Mouse (Mus musculus): ENCODE results near the gene Hsf2. TPM values are rescaled to one million over a fixed set of nuclear protein-coding genes. Genes with fewer than 3 reads are reported as not detected.
"Not testable (repeated sequence)": the region's sequence is repeated elsewhere in the genome, so short reads cannot be mapped to it uniquely, and the experiment has no call there.

Gene Hsf2
- polyA plus RNA-seq, 1 experiment from 2014 or later = 65.3 TPM

DNA sequence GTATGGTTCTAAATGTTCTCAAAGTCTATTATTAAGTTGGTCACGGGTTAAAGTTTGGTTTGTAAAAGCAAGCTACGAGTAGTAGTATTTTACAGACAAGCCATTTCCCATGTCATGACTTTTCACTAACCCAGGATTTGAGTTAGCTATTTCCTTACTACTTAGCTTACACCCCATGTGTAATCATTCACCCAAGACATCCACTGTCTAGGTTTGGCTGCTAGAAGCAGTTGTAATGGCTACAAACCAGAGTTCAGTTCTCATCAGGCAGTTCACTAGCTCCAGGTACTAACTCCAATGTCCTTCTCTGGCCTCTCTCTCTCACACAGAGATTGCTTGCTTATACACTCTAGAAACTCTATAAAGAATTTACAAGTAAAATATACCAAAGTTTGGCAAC, 28.4 kb downstream of the Hsf2 start:
- ATAC-seq (replicated peaks; ENCODE audit: low FRiP score) (no peak), DNase-seq (ENCODE audit: low spot score) (no peak)
- no peak overlapping the region for H3K9ac ChIP-seq (ENCODE audit: low read length)
- H3K4me2 ChIP-seq (ENCODE audit: low read depth, low read length, severe bottlenecking) = no peak overlapping the region
- WGBS = 92% methylated on average over 2 of the region's 2 CpGs
- H3K9me3 ChIP-seq (ENCODE audit: control insufficient read depth, low read length) = no peaks in the 10 kb centered on the region
- H3K4me1 ChIP-seq (replicated peaks; ENCODE audit: control insufficient read depth, insufficient read depth, low read length) = no peaks in the 10 kb centered on the region
- H3K27me3 ChIP-seq (ENCODE audit: control insufficient read depth, insufficient read depth, low read length) = no peaks in the 10 kb centered on the region
- H3K27ac ChIP-seq (ENCODE audit: low read depth, low read length) = no peak overlapping the region
- H3K4me3 ChIP-seq (ENCODE audit: low read depth, low read length) = no peak overlapping the region
- peaks cover 8% of the 10 kb centered on the region; the same call in 1 of the 2 replicates for H3K36me3 ChIP-seq (ENCODE audit: control insufficient read depth, insufficient read depth, low read length)

DNA sequence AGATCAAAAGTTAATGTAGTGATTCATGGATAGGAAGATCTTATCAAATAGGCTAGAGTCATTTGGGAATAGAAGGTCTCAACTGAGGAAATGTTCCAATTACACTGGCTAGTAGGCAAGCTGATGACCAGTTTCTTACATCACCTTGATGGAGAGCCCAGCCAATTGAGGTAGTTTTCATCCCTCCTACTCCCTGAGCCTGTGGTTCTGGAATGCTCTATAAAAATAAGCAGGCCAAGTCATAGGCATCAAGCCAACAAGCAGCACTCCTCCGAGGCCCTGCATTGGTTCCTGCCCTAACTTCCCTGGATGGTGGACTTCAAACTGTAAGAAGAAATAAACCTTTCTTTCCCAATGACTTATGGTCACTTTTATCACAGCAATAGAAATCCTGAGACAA, 29.1 kb downstream of the Hsf2 start:
- Histone ChIP-seq H3K4me3 (ENCODE audit: low read depth, low read length) (no peak overlapping the region), H3K4me2 (ENCODE audit: low read depth, low read length, severe bottlenecking) (no peak overlapping the region), H3K4me1 (replicated peaks; ENCODE audit: control insufficient read depth, insufficient read depth, low read length) (no peaks in the 10 kb centered on the region), H3K36me3 (ENCODE audit: control insufficient read depth, insufficient read depth, low read length) (peaks cover 8% of the 10 kb centered on the region; the same call in 1 of the 2 replicates), H3K27ac (ENCODE audit: low read depth, low read length) (no peak overlapping the region), H3K9me3 (ENCODE audit: control insufficient read depth, low read length) (no peaks in the 10 kb centered on the region), H3K9ac (ENCODE audit: low read length) (no peak overlapping the region), H3K27me3 (ENCODE audit: control insufficient read depth, insufficient read depth, low read length) (no peaks in the 10 kb centered on the region)
- ATAC-seq (replicated peaks; ENCODE audit: low FRiP score) = no peak
- no peak for DNase-seq (ENCODE audit: low spot score)
- WGBS = 91% methylated on average over 1 of the region's 1 CpGs

DNA sequence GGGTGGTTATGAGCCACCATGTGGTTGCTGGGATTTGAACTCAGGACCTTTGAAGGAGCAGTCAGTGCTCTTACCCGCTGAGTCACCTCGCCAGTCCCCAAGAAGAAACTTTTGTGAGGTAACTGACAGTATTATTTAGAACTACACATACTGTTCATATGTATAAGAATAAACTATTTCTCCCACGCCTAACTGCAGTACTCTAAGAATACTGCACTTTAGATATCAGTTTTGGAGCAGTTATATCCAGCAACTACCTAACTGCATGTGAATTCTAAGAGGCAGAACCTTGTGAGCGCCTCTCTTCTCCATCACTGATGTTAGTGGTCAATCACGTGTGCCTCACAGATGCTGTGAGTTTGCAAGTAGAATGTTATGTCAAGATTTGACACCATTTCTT, 40.3 kb downstream of the Hsf2 start:
- ATAC-seq (replicated peaks; ENCODE audit: low FRiP score) = no peak
- Histone ChIP-seq H3K36me3 (ENCODE audit: control insufficient read depth, insufficient read depth, low read length) (peaks cover 15% of the 10 kb centered on the region), H3K4me3 (ENCODE audit: low read depth, low read length) (no peak overlapping the region)

DNA sequence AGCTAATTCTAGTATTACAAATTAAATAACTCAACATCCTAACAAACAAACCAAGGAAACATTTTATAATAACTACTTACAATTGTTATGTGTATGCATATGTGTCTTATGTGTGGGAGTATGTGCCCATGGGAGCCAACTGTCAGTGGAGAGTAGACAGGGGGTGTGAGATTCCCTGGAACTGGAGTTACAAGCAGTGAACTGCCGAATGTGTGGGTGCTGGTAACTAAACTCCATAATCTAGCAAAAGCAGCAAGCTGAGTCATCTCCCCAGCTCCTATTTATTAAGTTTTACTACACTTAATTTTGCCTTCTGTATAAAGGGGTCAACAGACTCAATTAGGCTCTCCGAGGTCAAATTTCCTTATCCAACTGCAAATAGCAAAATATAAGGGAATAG, 44.9 kb downstream of the Hsf2 start:
- H3K36me3 ChIP-seq (ENCODE audit: control insufficient read depth, insufficient read depth, low read length) = peaks cover 2% of the 10 kb centered on the region; the same call in 1 of the 2 replicates
- no peaks in the 10 kb centered on the region for H3K9me3 ChIP-seq (ENCODE audit: control insufficient read depth, low read length)
- H3K27me3 ChIP-seq (ENCODE audit: control insufficient read depth, insufficient read depth, low read length) = no peaks in the 10 kb centered on the region
- no peak overlapping the region for H3K27ac ChIP-seq (ENCODE audit: low read depth, low read length)
- 76% methylated on average over 2 of the region's 2 CpGs for WGBS
- peak overlapping the region; percentile 63 for H3K4me2 ChIP-seq (ENCODE audit: low read depth, low read length, severe bottlenecking)
- DNase-seq (ENCODE audit: low spot score) (no peak), ATAC-seq (replicated peaks; ENCODE audit: low FRiP score) (no peak)
- H3K9ac ChIP-seq (ENCODE audit: low read length) = peak overlapping the region; percentile 27; the same call in 1 of the 2 replicates
- H3K4me3 ChIP-seq (ENCODE audit: low read depth, low read length) = peak overlapping the region; percentile 92
- H3K4me1 ChIP-seq (replicated peaks; ENCODE audit: control insufficient read depth, insufficient read depth, low read length) = 0 out of 2 replicates have a peak, but pooled peaks cover 2% of the 10 kb centered on the region

More for the DNA sequence above, 40.3 kb downstream of the Hsf2 start:
- no peak overlapping the region for H3K27ac ChIP-seq (ENCODE audit: low read depth, low read length)
- H3K9ac ChIP-seq (ENCODE audit: low read length) = no peak overlapping the region
- no peak overlapping the region for H3K4me2 ChIP-seq (ENCODE audit: low read depth, low read length, severe bottlenecking)
- WGBS = 95% methylated on average over 5 of the region's 5 CpGs
- H3K9me3 ChIP-seq (ENCODE audit: control insufficient read depth, low read length) = no peaks in the 10 kb centered on the region
- 0 out of 2 replicates have a peak, but pooled peaks cover 2% of the 10 kb centered on the region for H3K4me1 ChIP-seq (replicated peaks; ENCODE audit: control insufficient read depth, insufficient read depth, low read length)
- DNase-seq (ENCODE audit: low spot score) = no peak
- H3K27me3 ChIP-seq (ENCODE audit: control insufficient read depth, insufficient read depth, low read length) = no peaks in the 10 kb centered on the region

DNA sequence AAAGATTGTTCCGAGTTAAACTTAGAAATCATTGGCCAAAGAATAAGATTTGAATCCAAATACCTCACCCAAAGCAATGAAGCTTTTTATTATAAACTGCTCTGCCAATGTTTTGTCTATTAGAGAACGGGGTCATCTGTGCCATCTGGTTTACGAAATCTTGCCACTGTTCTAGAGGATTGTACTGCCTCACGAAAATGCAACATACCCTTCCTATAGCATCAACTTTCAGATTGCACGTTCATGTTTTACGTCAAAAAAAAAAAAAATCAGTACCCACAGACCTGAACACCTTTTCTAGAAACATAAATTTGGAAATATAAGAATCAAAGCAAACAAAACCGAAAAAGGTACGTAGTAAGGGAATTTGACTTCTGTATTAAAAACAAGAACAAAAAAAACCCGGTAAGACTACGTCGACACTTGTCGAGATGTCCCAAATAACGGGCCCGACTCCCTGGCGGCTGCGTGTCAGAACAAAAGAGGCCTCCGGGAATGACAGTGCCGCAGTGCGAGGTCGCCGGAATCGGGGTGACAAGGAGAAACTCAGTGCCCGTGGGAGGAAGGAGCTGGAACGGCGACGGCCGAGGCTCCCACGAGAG, 45.5 kb downstream of the Hsf2 start:
- Histone ChIP-seq H3K36me3 (ENCODE audit: control insufficient read depth, insufficient read depth, low read length) (peaks cover 2% of the 10 kb centered on the region; the same call in 1 of the 2 replicates), H3K9ac (ENCODE audit: low read length) (peak overlapping the region; percentile 91), H3K4me3 (ENCODE audit: low read depth, low read length) (peak overlapping the region; percentile 92), H3K4me1 (replicated peaks; ENCODE audit: control insufficient read depth, insufficient read depth, low read length) (0 out of 2 replicates have a peak, but pooled peaks cover 2% of the 10 kb centered on the region), H3K27ac (ENCODE audit: low read depth, low read length) (peak overlapping the region; percentile 77), H3K4me2 (ENCODE audit: low read depth, low read length, severe bottlenecking) (peak overlapping the region; percentile 63), H3K27me3 (ENCODE audit: control insufficient read depth, insufficient read depth, low read length) (no peaks in the 10 kb centered on the region), H3K9me3 (ENCODE audit: control insufficient read depth, low read length) (no peaks in the 10 kb centered on the region)
- WGBS = 5% methylated on average over 23 of the region's 28 CpGs
- ATAC-seq (replicated peaks; ENCODE audit: low FRiP score) = no peak
- DNase-seq (ENCODE audit: low spot score) = no peak

DNA sequence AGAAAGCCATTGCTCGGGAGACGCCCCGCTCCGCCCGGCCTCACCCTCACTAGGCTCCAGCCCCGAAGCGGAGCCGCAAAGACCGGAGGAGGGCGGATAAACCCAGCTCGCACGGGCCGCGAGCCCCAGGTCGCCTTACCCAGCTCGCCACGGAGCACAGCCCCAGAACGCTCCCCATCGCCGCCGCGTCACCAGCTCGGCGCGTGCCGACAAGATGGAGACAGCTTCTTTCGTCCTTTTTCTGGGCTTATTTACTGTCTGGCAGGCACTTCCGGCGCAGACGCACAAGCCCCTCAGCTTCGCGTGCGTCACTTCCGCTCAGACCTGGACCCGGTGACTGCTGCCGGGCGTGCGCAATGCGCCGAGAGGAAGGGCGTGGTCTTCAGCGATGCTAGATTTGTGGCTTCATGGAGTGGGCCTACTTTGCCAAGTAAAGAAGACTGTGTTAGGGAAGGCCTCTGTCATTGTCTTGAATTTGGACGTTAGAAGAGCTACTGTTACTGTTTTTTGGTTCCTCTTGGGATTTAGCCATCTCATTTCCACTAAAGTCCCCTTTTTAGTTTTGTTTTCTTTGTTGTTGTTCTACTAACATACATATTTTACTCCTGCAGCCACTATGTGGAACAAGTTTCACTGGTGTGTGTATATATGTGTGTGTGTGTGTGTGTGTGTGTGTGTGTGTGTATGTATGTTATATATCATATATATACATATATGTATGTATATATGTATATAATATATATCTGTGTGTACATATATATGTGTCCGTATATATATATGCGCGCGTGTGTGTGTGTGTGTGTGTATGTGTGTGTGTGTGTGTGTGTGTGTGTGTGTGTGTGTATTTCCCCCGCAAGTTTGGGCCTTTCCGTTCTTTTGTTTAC, 46.3 kb downstream of the Hsf2 start, which contains the start of gene Serinc1:
Serinc1 (minus strand) TSS at position 313 of the 884 bp plus-strand sequence.
- Histone ChIP-seq H3K27me3 (ENCODE audit: control insufficient read depth, insufficient read depth, low read length) (no peaks in the 10 kb centered on the region), H3K27ac (ENCODE audit: low read depth, low read length) (peak within 1 kb of the TSS; percentile 77), H3K4me1 (replicated peaks; ENCODE audit: control insufficient read depth, insufficient read depth, low read length) (0 out of 2 replicates have a peak, but pooled peaks cover 2% of the 10 kb centered on the region), H3K4me2 (ENCODE audit: low read depth, low read length, severe bottlenecking) (peak within 1 kb of the TSS; percentile 63), H3K4me3 (ENCODE audit: low read depth, low read length) (peak within 1 kb of the TSS; percentile 92), H3K36me3 (ENCODE audit: control insufficient read depth, insufficient read depth, low read length) (no peaks in the 10 kb centered on the region), H3K9me3 (ENCODE audit: control insufficient read depth, low read length) (no peaks in the 10 kb centered on the region), H3K9ac (ENCODE audit: low read length) (peak within 1 kb of the TSS; percentile 91)
- peak; percentile 95 for DNase-seq (ENCODE audit: low spot score)
- ATAC-seq (replicated peaks; ENCODE audit: low FRiP score) = peak; percentile 100
- 12% methylated on average over 49 of the region's 49 CpGs for WGBS

DNA sequence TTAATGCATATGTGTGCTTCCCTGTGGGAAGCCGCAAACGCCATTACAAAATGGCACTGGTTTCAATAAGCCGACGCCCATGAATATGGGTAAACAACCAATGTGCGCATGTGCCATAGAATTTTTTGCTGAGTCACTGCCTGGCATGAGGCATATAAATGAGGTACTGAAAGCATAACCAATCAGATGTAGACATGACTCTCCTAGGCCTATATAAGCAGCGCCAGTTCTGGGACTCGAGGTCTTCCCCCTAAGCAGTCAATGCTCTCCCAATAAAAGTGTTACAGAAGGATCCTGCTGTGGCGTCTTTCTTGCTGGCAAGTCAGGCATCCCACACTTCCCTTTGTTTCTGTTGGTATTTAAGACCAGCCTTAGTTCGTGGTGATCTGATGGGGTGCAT, 57.7 kb downstream of the Hsf2 start:
- H3K9me3 ChIP-seq (ENCODE audit: control insufficient read depth, low read length); H3K9ac ChIP-seq (ENCODE audit: low read length); H3K36me3 ChIP-seq (ENCODE audit: control insufficient read depth, insufficient read depth, low read length); DNase-seq (ENCODE audit: low spot score); H3K4me3 ChIP-seq (ENCODE audit: low read depth, low read length); ATAC-seq (replicated peaks; ENCODE audit: low FRiP score); H3K27ac ChIP-seq (ENCODE audit: low read depth, low read length); H3K27me3 ChIP-seq (ENCODE audit: control insufficient read depth, insufficient read depth, low read length); H3K4me2 ChIP-seq (ENCODE audit: low read depth, low read length, severe bottlenecking); H3K4me1 ChIP-seq (replicated peaks; ENCODE audit: control insufficient read depth, insufficient read depth, low read length): not testable (repeated sequence)
- 77% methylated on average over 9 of the region's 9 CpGs for WGBS

DNA sequence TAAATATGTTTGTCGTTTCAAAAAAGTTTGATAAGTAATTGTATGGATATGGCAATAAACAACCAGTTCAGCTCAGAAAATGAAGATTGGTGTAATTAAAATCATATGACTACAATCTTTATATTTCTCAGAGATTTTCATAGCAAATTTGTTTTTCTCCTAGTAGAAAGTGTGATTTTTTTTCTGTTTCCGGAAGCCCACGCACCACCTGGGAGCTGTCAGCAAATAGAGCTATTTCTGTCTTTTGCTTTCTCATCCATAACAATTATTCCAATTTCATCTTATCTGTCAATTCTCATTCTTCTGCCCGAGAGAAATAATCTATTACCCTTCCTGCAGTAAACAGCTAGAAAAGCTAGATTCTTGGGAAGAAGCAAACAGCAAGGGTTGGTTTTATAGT, 63.4 kb downstream of the Hsf2 start:
- no peak overlapping the region for H3K9ac ChIP-seq (ENCODE audit: low read length)
- no peak overlapping the region for H3K4me2 ChIP-seq (ENCODE audit: low read depth, low read length, severe bottlenecking)
- H3K4me3 ChIP-seq (ENCODE audit: low read depth, low read length) = no peak overlapping the region
- DNase-seq (ENCODE audit: low spot score) = no peak
- no peak overlapping the region for H3K27ac ChIP-seq (ENCODE audit: low read depth, low read length)
- no peaks in the 10 kb centered on the region for H3K36me3 ChIP-seq (ENCODE audit: control insufficient read depth, insufficient read depth, low read length)
- no peaks in the 10 kb centered on the region for H3K4me1 ChIP-seq (replicated peaks; ENCODE audit: control insufficient read depth, insufficient read depth, low read length)
- 89% methylated on average over 4 of the region's 4 CpGs for whole genome bisulfite sequencing
- no peaks in the 10 kb centered on the region for H3K9me3 ChIP-seq (ENCODE audit: control insufficient read depth, low read length)
- H3K27me3 ChIP-seq (ENCODE audit: control insufficient read depth, insufficient read depth, low read length) = no peaks in the 10 kb centered on the region
- no peak for ATAC-seq (replicated peaks; ENCODE audit: low FRiP score)

Measured in forebrain, embryonic 11.5 days (tissue).